9 mouse cellular contexts compared by ENCODE assay signal in the genomic region with DNA sequence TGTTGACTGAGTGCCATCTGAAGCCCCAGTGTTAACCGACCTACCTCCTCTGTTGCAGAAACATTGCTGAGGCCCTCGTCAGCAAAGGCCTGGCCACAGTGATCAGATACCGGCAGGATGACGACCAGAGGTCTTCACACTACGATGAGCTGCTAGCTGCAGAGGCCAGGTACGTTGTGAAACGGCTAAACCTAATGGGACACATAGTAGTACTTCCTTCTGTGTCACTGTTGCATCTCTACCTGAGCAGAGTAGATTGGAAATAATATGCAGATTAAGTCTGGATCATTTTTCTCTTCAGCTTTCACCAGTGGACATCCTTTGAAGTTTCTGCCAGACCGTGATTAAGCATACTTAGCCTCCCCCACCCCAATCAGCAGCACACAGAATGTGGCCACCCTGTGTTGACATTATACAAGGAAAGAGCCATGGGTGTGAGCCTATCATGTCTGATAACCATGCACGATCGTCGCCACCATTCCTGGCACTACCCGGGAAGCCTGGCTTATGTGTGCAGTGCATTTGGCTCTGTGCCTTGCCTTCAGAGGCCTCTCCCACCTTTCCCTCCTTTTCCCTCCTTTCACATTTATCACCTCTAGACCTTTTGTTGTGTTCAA.
A peak's percentile ranks its signal among the peaks of the same experiment; 100 is the strongest.
DNase-seq lines count a peak whose midpoint lies in the region; ATAC-seq and TF ChIP-seq lines count a peak whose summit lies in the region.
"Had no signal": no experiment of that assay in that cellular context is flagged by ENCODE, and none has a peak within 500 bp of the region (broad histone marks: within the 10 kb centered on the region; RNA-seq: fewer than 3 reads in every experiment).

No protein-coding gene starts in this region.

- H3K27me3 ChIP-seq in lung, postnatal 0 days (replicated peaks; ENCODE audit: insufficient read depth, low read length) = no peaks in the 10 kb centered on the region
- no peaks in the 10 kb centered on the region for H3K27me3 ChIP-seq in heart, embryonic 16.5 days (ENCODE audit: control insufficient read depth, insufficient read depth, low read length)
- H3K27me3 ChIP-seq in midbrain, embryonic 16.5 days (ENCODE audit: control insufficient read depth, insufficient read depth, low read depth, low read length) = no peaks in the 10 kb centered on the region

- H3K36me3 ChIP-seq in lung, postnatal 0 days (ENCODE audit: insufficient read depth, low read length) = peaks cover 14% of the 10 kb centered on the region; the same call in 1 of the 2 replicates
- peaks cover 4% of the 10 kb centered on the region for H3K36me3 ChIP-seq in heart, embryonic 16.5 days (ENCODE audit: control insufficient read depth, insufficient read depth)
- no peaks in the 10 kb centered on the region for H3K36me3 ChIP-seq in midbrain, embryonic 16.5 days (ENCODE audit: control insufficient read depth, insufficient read depth, low read length)

- 33% methylated on average over 12 of the region's 12 CpGs for WGBS in lung, postnatal 0 days
- 38% methylated on average over 12 of the region's 12 CpGs for WGBS in heart, embryonic 16.5 days
- WGBS in olfactory bulb, adult 2 months = 72% methylated on average over 12 of the region's 12 CpGs
- WGBS in midbrain, embryonic 16.5 days = 78% methylated on average over 12 of the region's 12 CpGs

- H3K4me1 ChIP-seq in lung, postnatal 0 days (ENCODE audit: insufficient read depth, low read depth, low read length) = peaks cover 19% of the 10 kb centered on the region; the same call in 1 of the 2 replicates
- peaks cover 33% of the 10 kb centered on the region for H3K4me1 ChIP-seq in heart, embryonic 16.5 days (ENCODE audit: control insufficient read depth, insufficient read depth, low read length)
- H3K4me1 ChIP-seq in olfactory bulb, adult 2 months (ENCODE audit: control insufficient read depth, insufficient read depth, low read length) = peaks cover 9% of the 10 kb centered on the region
- H3K4me1 ChIP-seq in midbrain, embryonic 16.5 days (ENCODE audit: control insufficient read depth, insufficient read depth, low read length) = peaks cover 22% of the 10 kb centered on the region

- H3K4me2 ChIP-seq in lung, postnatal 0 days (replicated peaks; ENCODE audit: low read depth, low read length) = no peak overlapping the region
- H3K4me2 ChIP-seq in heart, embryonic 16.5 days (ENCODE audit: low read depth, low read length) = no peak overlapping the region
- H3K4me2 ChIP-seq in midbrain, embryonic 16.5 days (ENCODE audit: low read length) = no peak overlapping the region

- H3K9ac ChIP-seq in lung, postnatal 0 days (replicated peaks; ENCODE audit: low read depth) = no peak overlapping the region
- 0 out of 2 replicates have a peak overlapping the region, but pooled peaks have one; percentile 2 for H3K9ac ChIP-seq in heart, embryonic 16.5 days (ENCODE audit: low read length)
- H3K9ac ChIP-seq in midbrain, embryonic 16.5 days (ENCODE audit: low read depth, low read length) = no peak overlapping the region

- TF ChIP-seq CTCF in lung, postnatal 0 days (IDR thresholded peaks at IDR 0.05) = no peak
- no peak for TF ChIP-seq CTCF in olfactory bulb, adult 2 months (IDR thresholded peaks at IDR 0.05; ENCODE audit: insufficient read depth, low read depth, low read length)

- TF ChIP-seq POLR2A in olfactory bulb, adult 2 months (IDR thresholded peaks at IDR 0.05; ENCODE audit: insufficient read depth, low read depth, low read length) = no peak

- TF ChIP-seq EP300 in lung, postnatal 0 days (IDR thresholded peaks at IDR 0.05) = no peak

- DNase-seq in adrenal gland, postnatal 10 days = peak; percentile 17
- no peak for DNase-seq in adrenal gland, postnatal 25 days
- peak; percentile 22 for DNase-seq in lung, postnatal 0 days (ENCODE audit: low spot score)
- DNase-seq in lung, postnatal 14 days = no peak
- DNase-seq in right cerebral cortex, adult 2 months (ENCODE audit: low spot score in 2 of 2) = no peak
- DNase-seq: kidney, postnatal 10 days had no signal

- H3K27ac ChIP-seq in lung, postnatal 0 days (ENCODE audit: low read length) = no peak overlapping the region
- H3K27ac ChIP-seq in heart, embryonic 16.5 days (ENCODE audit: low read length) = peak overlapping the region; percentile 32; the same call in 1 of the 2 replicates
- peak overlapping the region; percentile 10; the same call in 1 of the 2 replicates for H3K27ac ChIP-seq in olfactory bulb, adult 2 months (ENCODE audit: insufficient read depth, low read depth, low read length)
- no peak overlapping the region for H3K27ac ChIP-seq in midbrain, embryonic 16.5 days (ENCODE audit: low read length)

- H3K9me3 ChIP-seq in lung, postnatal 0 days (ENCODE audit: low read length) = no peaks in the 10 kb centered on the region
- H3K9me3 ChIP-seq in heart, embryonic 16.5 days (replicated peaks; ENCODE audit: control insufficient read depth, low read length) = no peaks in the 10 kb centered on the region
- H3K9me3 ChIP-seq in midbrain, embryonic 16.5 days (replicated peaks; ENCODE audit: control insufficient read depth, low read length, poor library complexity, severe bottlenecking) = no peaks in the 10 kb centered on the region

- ATAC-seq in lung, postnatal 0 days = no peak; the same call in 1 of the 2 replicates
- ATAC-seq in heart, embryonic 16.5 days (replicated peaks; ENCODE audit: extremely low read depth, insufficient read depth, low FRiP score) = peak; percentile 65
- ATAC-seq in midbrain, embryonic 16.5 days = no peak

- H3K4me3 ChIP-seq in lung, postnatal 0 days (ENCODE audit: low read depth, low read length) = no peak overlapping the region
- no peak overlapping the region for H3K4me3 ChIP-seq in heart, embryonic 16.5 days (ENCODE audit: low read length)
- H3K4me3 ChIP-seq in olfactory bulb, adult 2 months (ENCODE audit: insufficient read depth, low read depth, low read length) = no peak overlapping the region
- no peak overlapping the region for H3K4me3 ChIP-seq in midbrain, embryonic 16.5 days (ENCODE audit: low read depth, low read length)

Comparison
In these comparisons a context has a peak if more than half of its experiments do, and no peak if none do; other contexts are left out.
1. DNase-seq: peak in adrenal gland, postnatal 10 days (single experiment) and lung, postnatal 0 days (single experiment); none in adrenal gland, postnatal 25 days (single experiment), lung, postnatal 14 days (single experiment) and right cerebral cortex, adult 2 months (0 of 2).
2. H3K27ac ChIP-seq: peak in heart, embryonic 16.5 days (single experiment) and olfactory bulb, adult 2 months (single experiment); none in lung, postnatal 0 days (single experiment) and midbrain, embryonic 16.5 days (single experiment).